Mouse (Mus musculus): Measurements from ENCODE around the gene Rdh13.
A peak's percentile ranks its signal among the peaks of the same experiment; 100 is the strongest.

Rdh13 gene

DNA sequence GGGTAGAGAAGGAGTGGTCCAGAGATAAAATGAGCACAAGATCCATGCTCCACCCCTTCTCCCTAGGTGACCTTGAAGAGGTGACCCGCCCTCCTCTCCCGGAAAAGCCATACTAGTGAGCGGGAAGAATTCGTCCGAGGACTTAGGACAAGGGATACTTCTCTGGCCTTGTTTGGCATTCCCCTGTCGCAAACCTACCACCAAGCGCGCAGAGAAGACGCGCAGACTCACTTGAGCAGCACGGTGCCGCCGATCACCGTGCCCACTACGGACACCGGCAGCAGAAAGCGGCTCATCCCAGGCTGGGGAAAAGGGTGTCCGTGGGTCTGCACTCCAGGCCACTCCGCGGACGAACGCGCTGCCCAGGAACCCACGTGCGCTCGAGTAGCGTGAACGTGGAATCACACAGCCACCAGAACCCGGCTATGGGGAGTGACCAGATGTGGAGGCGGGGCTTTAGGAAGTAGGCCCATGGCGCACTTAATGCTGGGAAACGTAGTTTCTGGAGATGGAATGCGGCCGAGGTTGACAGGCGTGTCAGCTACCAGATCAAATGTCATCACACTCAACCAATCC, at the start of gene Rdh13:
Gene Rdh13 (minus strand): TSS at position 434 of the 576 bp plus-strand sequence.
- DNase-seq (ENCODE audit: extremely low spot score): peak; percentile 91

DNA sequence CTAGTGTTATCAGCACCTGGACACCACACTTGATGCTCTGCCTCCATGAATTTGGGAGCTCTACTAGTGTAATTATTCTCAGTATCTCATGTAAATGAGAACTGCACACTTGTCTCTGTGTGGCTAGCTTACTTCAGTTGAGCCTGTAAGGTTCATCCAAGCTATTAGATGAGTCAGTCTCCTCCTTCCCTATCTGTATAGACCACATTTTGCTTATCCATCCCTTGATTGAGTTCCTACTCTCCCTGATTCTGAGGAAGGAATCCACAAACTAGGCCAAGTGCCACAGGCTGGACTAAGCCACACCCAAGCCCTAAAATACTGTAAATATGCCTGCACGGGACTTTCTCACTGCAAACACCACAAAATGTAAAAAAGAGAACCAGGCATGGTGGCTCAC, 48.5 kb upstream of the Rdh13 start:
- DNase-seq (ENCODE audit: extremely low spot score): no peak

DNA sequence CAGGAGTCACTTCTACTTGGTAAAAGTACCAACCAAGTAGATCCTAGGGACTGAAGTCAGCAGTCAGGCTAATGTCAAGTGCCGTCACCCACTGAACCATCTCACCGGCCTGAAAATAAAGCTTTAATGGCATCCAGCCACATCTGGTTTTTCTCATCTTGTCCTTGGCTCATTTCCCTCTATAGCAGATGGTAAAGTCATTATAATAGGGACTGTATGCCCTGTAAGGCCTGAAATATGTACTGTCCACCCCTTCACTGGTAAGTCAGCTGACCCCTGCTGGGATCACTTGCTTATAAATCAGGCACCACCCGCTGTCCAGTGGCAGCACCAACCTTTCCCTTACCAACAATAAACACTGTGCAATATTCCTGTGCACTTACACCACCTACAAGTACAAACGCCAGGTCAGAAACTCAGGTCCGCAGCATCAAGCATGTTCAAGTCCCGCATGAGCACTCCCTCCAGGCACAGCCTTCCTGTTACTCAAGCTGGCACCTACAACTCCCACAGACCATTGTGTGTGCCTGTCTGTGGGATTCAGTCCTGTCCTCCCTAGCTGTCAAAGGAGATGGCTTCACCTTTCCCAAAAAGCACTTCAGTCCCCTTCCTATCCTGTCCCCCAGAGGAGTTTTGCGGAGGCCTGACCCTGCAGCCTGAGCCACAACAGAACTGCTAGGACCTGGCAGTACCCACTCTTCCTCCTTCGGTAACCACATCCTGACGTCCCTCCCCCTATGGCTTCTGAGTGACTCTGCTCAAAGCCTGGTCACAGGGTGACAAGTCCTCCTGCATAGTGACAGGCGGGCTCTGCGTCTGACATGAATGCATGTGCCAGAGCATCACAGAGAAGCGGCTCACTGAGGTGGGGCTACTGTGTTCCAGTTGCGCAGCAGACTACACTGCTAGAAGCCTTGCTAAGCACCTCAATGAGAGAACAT, 47.1 kb upstream of the Rdh13 start:
- no peak for DNase-seq (ENCODE audit: extremely low spot score)

DNA sequence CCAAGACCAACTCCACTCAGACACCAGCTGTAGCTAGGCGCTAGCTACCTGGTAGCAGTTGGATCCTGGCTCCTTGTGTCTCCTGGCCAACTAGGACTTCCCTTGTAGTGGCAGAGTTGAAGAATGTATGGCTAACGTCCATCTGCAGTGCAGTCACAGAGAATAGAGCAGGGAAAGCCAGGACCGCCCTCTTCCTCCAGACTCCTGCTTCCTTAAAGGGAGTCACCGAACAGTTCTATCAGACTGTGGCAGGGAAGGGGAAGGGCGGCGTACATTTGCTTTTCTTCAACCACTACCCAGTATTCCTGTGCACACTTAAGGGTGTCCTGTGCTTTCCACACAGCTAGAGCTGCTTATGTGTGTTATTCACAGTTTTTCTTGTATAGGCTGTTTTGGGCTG, 45.9 kb upstream of the Rdh13 start:
- DNase-seq (ENCODE audit: extremely low spot score): no peak

DNA sequence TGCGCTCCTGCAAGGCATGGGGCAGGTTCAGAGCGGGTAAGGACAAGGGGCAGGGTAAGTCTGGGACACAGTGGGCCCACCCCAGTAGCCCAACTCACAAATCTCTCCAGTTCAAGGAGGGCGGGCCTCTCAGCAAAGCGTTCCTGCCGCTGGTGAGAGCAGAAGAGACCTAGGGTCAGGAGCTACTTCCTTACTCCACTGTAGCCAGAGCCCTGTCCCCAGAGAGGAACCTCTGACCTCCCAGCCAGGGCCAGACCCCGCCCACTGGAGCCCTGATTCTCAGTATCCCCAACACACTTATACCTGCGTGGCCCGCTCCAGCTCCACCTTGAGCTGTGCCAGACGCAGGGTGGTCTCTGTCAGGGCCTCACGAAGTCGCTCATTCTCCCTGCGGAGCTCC, 36.8 kb upstream of the Rdh13 start:
- DNase-seq (ENCODE audit: extremely low spot score): no peak

DNA sequence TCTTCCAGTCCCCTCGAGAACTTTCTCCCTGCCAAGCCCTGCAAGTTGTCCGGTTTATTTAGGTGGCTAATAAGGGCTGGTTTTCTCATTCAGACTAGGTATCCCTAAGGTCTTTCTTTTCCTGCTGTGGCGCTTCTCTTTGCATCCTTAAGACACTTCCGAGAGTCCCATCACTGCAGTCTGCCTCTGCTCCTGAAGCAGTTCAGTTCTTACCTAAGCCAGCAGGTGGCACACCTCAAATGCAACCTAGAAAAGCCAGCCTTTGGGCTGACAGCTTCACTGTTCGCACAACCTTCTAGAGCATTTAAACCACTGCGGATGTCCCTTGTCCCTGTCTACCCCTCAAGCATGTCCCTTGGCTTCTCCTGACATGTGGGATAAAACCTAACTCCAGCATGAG, 34.2 kb upstream of the Rdh13 start:
- peak; percentile 42 for DNase-seq (ENCODE audit: extremely low spot score)

DNA sequence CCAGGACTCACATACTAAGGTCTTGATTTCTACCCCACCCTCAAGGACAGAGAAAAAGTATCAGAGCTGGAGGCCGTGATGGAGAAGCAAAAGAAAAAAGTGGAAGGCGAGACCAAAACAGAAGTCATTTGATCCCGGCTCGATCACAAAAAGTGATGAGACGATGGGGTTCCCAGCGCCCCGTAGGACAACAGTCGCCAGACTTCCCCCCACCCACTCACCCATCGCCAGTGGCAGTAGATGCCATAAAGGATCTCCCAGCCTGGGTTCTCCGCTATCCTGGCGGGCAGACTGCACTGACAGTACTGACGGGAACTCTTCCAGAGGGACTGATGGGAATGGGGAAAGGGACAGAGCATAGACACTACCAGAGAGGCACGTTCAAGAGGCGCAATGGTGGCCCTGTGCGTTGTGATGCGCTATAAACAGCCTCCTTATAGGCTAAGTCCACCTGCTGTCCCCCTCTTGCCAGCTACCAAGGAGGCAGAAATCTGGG, 33.4 kb upstream of the Rdh13 start:
- no peak for DNase-seq (ENCODE audit: extremely low spot score)

DNA sequence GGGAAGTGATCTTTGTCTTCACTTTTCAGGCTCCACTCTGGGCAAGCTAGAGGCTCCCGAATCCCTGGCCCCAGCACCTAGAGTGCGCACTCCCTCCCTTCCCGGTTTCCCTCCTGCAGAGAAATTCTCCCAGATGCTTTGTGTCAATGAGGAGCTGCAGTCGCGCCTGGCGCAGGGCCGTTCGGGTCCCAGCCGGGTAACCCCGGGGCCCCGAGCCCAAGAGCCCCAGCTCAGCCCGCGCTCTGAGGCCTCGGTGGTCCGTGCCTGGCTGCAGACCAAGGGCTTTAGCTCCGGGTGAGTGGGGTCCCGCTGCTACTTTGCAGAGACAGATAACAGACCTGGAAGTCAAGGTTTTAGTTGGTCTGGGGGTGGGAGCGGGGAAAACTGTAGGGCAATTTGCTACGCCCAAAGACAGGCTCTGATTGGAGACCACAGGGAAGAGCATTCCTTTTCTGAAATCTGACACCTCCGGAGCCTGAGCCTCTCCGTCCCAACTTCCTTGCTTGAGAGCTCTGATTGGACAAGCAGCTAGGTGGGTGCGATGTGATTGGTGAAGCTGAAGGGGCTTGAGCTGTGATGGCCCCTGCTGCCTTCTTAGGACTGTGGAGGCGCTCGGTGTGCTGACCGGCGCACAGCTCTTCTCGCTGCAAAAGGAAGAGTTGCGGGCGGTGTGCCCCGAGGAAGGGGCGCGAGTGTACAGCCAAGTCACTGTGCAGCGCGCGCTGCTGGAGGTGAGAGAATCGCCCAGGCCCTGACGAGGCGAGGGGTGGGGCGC, 32.8 kb upstream of the Rdh13 start:
- DNase-seq (ENCODE audit: extremely low spot score): peak; percentile 88

DNA sequence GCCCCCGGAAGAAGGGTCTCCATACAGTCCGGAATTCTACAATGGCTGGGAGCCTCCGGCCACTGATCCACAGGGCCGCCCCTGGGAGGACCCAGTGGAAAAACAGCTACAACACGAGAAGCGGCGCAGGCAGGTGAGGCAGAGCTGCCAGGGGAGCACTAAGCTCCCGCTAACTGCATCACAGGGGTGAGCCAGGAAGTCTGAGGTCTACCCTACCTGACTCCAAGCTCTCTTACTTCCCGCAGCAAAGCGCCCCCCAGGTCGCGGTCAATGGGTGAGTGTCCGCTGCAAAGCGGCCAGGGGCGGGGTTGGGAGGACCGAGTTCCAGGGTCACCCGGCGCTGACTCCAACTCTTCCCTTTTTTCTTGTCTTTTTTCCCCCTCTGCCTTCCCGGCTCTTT, 28.5 kb upstream of the Rdh13 start:
- no peak for DNase-seq (ENCODE audit: extremely low spot score)

DNA sequence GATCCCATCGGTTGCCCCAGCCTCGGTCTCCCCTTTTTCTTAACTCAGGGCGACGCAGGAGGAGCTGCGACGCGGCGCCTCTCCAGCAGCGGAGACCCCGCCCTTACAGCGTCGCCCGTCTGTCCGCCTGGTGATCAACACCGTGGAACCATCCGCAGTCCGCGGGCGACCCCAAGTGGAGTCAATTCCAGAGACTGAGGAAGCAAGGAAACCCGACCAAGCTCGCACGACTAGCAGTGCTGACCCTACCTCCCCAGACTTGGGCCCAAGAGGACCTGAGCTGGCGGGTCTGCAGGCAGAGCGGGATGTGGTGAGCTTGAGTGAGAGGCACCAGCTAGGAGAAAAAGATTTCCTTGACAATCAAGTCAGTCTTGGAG, 25.7 kb upstream of the Rdh13 start:
- DNase-seq (ENCODE audit: extremely low spot score): peak; percentile 78

DNA sequence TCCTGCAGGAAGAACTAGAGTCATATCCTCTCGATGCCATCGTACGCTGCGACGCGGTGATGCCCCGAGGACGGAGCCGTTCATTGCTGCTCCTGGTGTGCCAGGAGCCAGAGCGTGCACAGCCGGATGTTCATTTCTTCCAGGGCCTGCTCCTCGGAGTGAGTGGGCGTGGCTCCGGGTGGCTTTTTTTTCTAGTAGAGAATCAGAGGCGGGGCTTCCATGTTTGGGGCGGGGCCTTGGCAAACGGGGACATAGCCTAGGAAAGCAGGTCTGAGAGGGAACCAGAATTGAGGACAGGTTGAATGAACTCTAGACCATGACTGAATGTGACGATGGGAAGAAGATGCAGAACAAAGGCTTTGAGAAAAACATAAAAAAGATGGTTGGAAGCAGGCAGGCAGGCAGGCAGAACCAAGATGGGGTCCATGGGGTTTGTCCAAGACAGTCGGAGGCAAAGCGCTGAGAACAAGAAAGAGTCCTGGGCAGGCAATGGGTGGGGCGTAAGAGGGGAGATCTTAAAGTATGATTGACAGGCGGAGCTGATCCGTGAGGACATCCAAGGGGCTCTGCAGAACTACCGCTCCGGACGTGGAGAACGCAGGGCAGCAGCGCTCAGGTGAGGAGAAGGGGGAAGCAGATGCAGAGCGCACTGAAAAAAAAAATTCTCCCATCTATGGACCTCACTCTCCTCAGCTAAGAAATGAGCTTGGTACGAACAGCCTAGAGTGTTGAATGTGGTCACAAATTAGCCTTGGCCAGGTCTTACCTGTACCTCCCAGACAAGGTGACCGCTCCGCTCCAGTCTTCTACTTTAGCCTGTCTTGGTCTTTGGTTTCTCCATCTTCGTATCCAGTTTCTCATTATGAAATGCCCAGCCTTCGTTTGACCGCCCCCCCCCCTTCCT, 25.1 kb upstream of the Rdh13 start:
- DNase-seq (ENCODE audit: extremely low spot score): peak; percentile 75

DNA sequence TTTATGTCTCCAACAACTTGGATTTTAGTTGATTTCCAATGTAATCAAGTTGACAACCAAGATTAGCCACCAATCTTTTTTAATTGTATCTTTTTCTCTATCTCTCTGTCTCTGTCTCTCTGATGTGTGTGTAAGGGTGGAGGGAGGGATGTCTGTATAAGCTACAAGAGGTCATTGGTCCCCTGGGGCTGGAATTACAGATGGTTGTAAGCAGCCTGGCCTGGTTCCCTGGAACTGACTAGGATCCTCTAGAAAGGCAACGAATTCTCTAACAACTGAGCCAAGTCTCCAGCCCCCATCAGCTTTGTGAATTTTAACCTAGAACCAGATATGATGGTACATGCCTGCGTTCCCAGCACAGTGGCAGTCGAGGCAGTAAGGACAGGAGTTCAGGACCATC, 22.4 kb upstream of the Rdh13 start:
- no peak for DNase-seq (ENCODE audit: extremely low spot score)

DNA sequence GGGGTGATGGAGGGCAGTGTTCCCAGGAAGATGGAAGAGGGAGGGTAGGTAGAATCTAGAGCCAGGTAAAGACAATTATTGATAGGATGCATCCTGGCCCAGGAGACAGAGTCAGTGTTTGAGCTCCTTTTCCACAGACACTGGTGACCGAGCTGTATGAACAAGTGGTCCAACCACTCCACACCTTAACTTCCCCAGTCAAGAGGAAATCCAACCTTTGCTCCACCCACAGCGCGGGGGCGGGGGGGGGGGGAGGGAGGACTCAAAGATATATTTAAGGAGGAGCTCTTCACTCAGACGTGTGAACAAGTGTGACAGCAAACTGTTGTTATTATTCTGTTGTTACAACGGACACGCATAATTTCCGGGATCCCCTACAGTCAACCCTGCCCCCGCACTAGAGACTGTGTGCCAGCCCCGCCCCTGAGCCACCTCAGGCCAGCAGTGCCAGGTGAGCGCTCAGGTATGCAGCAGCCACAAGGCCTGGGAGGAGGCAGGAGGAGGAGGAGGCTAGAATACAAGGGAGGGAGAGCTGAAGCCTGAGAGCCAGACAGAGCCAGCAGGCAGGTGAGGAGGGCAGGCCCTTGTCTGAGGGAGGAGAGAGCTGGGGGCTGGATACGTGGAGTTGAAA, 18.9 kb upstream of the Rdh13 start:
- DNase-seq (ENCODE audit: extremely low spot score): no peak

DNA sequence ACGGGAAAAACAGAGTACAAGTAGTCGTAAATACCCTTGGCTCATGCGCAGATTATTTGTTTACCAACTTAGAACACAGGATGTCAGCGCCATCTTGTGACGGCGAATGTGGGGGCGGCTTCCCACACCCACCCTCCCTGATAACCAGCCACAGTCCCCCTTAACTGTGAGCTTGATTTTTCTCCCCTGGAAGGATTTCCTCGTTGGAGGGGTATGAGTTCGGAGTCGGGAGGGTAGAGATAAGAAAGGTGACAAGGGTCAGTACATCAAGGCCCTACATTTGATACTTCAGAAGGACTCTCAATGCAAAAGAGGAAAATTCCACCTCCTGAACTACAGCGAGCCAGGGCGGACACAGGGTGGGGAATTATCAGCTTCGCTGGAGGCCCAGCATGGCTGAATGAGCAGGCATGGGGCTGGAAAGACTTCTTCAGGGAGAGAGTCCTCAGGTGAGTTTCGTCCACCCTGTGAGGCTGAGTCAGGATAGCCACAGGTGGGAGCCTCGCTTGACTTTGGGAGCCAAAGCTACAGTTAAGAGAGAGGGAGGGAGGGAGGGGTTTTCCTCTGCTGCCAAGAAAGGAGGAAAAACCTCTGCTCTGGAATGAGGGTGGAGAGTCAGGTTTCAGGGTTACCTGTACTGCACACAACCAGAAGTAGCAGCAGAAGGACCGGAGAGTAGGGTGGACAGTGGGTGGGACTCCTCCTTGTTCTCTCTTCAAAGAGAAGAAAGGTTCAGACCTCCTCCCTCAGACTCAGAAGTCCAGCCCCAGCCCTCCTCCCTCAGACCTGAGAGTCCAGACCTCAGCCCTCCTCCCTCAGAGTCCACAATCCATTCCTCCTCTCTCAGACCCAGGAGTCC, 15.4 kb upstream of the Rdh13 start, which contains the start of gene Eps8l1:
Gene Eps8l1 (plus strand): TSS at position 99 of the 859 bp plus-strand sequence.
- no peak for DNase-seq (ENCODE audit: extremely low spot score)

DNA sequence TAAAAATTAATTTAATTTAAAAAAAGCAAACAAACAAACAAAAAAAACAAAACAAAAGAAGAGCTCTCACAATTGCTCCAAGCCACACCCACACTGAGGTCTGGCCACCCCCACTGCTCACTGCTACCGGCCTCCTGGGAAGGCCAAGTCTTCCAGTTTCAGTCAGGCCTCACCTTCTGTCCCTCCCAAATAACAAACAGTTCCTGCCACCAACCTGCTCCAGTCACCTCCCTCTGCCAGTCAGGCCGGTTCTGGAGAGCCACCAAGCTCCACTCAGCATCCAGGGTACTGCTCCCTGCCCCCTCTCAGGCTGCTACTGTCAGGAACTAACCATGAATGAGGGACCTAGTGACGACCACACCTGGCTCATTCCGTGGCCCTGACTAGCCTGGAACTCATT, 7.2 kb upstream of the Rdh13 start:
- no peak for DNase-seq (ENCODE audit: extremely low spot score)

DNA sequence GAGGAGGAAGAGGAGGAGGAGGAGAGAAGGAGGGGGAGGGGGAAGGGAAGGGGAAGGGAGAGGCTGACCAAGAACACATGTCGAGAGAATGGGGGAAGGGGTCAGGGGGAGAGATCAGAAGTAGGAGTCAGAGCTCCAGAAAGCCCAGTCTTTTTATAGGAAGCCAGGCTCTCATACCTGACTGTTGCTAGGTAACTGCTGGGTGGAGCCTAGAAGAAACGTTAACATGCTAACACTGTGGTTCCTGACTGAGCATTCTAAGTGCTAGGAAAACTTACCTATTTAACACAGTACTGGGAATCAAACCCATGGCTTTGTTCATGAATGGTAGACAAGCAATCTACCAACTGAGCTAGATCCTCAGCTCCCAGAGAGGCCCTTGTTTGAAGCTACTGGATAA, 3.8 kb upstream of the Rdh13 start:
- DNase-seq (ENCODE audit: extremely low spot score): no peak

DNA sequence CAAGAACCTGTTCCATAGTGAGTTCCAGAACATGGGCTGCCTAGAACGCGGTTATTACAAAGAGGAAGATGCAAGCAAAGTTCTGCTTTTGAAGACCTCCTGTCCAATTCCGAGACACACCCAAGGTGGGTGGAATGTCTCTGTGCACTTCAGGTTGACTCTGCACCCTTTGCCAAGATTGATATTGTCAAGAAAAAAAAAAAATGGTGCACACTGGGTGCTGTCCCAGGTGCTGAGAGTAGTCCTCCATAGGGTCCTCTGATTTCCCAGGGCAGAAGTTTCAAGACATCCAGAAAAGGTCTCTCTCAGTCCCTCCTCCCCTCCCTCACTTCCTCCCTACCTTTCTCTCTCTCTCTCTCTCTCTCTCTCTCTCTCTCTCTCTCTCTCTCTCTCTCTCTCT, 3.0 kb upstream of the Rdh13 start:
- no peak for DNase-seq (ENCODE audit: extremely low spot score)

DNA sequence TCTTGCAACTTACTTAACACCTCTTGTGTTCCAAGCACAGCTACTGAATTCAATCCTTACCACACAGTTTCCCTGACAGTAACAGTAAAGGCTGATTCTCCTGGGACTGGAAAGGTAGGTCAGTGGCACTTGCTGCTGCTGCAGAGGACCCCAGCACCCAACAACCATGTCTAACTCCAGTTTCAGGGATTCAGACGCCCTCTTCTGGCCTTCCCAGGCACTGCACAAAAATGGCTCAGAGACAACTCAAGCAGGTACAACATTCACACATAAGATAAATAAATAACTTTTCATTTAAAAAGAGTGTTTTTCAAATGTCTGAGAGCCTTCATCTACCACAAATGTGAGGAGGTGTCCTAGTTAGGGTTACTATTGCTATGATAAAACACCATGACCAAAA, 1.7 kb upstream of the Rdh13 start:
- no peak for DNase-seq (ENCODE audit: extremely low spot score)

DNA sequence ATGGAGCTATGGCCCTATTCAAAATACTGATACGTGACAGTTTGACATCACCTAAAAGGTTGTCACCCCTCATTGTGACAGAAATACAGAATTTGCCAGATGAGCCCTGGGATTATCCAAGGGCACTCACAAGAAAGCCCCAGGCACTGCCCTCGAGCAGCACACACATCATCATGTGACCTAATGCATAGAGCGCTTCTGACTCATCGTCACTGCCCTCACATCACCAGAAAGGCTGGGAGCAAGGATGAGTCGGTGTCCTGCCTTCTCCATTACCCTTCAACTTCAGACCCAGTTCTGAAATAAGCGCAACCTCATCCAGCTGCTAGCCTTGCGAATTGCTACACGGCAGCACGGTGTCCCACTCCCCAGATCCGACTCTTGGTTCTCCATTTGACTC, 4.9 kb downstream of the Rdh13 start:
- no peak for DNase-seq (ENCODE audit: extremely low spot score)

DNA sequence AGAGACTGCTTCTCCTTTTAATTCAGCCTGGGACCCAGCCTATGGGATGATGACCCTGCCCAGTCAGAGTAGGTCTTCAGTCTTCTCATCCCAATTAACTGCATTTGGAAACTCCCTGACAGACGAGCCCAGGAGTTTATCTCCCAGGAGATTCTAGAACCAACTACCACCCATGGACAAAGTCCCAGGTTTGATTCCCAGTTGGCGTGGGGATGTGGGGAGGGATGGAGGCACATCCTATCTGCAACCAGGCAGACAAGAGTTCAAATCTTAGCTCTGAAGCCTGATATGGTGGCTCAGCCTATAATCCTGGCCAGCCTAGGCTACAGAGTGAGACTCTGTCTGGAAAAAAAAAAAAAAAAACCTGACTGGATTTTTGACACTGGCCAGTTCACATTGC, 7.7 kb downstream of the Rdh13 start:
- DNase-seq (ENCODE audit: extremely low spot score): no peak

Data from embryo, embryonic 9.5 days (tissue).